Mouse (Mus musculus) CD8-positive naive resting alpha-beta T cell, adult 2 months (primary cell): ENCODE measurements around the gene Phkg1.

Source experiments
- DNase-seq, 2 experiments: peaks; one replicate each; pipeline ENCODE4 v3.0.0; 2022; ENCODE audit warnings: low read depth in 2 of 2, low spot score in 2 of 2

The Phkg1 gene

DNA sequence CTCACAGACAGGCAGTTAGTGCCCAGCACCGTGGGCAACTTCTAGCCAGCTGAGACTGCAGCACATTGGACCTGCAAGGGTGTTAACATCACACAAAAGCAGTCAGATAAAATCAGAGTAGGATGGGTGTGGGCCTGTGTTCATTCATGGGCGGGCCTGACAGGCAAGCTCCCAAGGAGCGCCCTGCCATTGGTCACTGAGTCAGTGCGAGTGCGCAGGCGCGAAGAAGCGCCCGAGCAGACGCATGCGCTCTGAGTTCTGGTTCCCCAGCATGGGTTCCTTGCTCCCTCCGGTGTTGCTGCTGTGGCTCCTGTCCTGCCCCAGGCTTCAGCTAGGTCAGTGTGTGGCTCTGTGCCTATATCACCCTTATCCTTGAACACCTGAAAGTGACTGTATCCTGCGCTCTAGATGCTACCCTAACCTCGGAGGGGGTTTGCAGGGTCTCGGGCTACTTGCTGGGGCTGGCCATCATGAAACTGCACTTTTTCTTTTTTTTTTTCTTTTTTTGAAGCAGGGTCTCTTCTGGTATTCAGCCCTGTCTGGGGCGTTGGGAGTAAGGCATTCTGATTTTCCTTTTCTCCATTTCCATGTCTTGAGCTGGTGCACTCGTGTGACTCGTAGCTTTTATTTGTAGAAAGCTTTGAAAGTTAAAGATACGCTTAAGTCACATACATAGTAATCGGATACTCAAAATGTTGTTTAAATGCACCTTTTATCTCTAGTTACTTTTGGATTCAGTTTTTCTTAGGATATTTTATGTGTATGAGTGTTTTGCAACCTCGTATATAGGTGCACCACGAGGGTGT, 51.4 kb downstream of the Phkg1 start, which contains the start of gene Sumf2:
TSS of gene Sumf2 (plus strand) at position 235 of the 806 bp plus-strand sequence.
- peak; percentile 94 to 95 for DNase-seq

- DNase-seq, result no peak
These were observed 53.5 kb downstream of the Phkg1 start for GRCm38 (mm10) chr5:129844848-129845247.
